Mouse (Mus musculus): ENCODE data around the gene Zcchc4. TPM values are rescaled to one million over a fixed set of nuclear protein-coding genes. Genes with fewer than 3 reads are reported as not detected.
A peak's percentile ranks its signal among the peaks of the same experiment; 100 is the strongest.
"Not testable (repeated sequence)": the region's sequence is repeated elsewhere in the genome, so short reads cannot be mapped to it uniquely, and the experiment has no call there.

Zcchc4 gene
- polyA plus RNA-seq, 1 experiment from 2014 or later: 18.1 TPM

- H3K4me1 ChIP-seq: no peaks in the 10 kb centered on the region
- WGBS: 86% methylated on average over 7 of the region's 7 CpGs
- no peak overlapping the region for H3K27ac ChIP-seq (replicated peaks)
- no peak for DNase-seq (ENCODE audit: low spot score)
- no peaks in the 10 kb centered on the region for H3K9me3 ChIP-seq (replicated peaks)
- H3K27me3 ChIP-seq (ENCODE audit: low read depth, poor library complexity, severe bottlenecking): no peaks in the 10 kb centered on the region
- H3K36me3 ChIP-seq: peaks cover 26% of the 10 kb centered on the region
- H3K4me3 ChIP-seq: no peak overlapping the region
Measured at GRCm38 (mm10) chr5:52762586-52762985, 12.6 kb upstream of the Zcchc4 start.

GRCm38 (mm10) chr5:52774267-52774666 is 942 bp upstream of the Zcchc4 start:
- H3K36me3 ChIP-seq: peaks cover 10% of the 10 kb centered on the region; the same call in 1 of the 2 replicates
- H3K4me1 ChIP-seq: no peaks in the 10 kb centered on the region
- no peak overlapping the region for H3K4me3 ChIP-seq
- WGBS: 91% methylated on average over 5 of the region's 5 CpGs
- H3K27ac ChIP-seq (replicated peaks): no peak overlapping the region
- DNase-seq (ENCODE audit: low spot score): no peak
- H3K9me3 ChIP-seq (replicated peaks): no peaks in the 10 kb centered on the region
- no peaks in the 10 kb centered on the region for H3K27me3 ChIP-seq (ENCODE audit: low read depth, poor library complexity, severe bottlenecking)

- H3K27ac ChIP-seq (replicated peaks); H3K4me1 ChIP-seq; H3K36me3 ChIP-seq; H3K4me3 ChIP-seq; H3K27me3 ChIP-seq (ENCODE audit: low read depth, poor library complexity, severe bottlenecking); DNase-seq (ENCODE audit: low spot score); H3K9me3 ChIP-seq (replicated peaks): not testable (repeated sequence)
- WGBS: 91% methylated on average over 8 of the region's 8 CpGs
Measured at GRCm38 (mm10) chr5:52776466-52777354, 1.5 kb downstream of the Zcchc4 start.

DNA sequence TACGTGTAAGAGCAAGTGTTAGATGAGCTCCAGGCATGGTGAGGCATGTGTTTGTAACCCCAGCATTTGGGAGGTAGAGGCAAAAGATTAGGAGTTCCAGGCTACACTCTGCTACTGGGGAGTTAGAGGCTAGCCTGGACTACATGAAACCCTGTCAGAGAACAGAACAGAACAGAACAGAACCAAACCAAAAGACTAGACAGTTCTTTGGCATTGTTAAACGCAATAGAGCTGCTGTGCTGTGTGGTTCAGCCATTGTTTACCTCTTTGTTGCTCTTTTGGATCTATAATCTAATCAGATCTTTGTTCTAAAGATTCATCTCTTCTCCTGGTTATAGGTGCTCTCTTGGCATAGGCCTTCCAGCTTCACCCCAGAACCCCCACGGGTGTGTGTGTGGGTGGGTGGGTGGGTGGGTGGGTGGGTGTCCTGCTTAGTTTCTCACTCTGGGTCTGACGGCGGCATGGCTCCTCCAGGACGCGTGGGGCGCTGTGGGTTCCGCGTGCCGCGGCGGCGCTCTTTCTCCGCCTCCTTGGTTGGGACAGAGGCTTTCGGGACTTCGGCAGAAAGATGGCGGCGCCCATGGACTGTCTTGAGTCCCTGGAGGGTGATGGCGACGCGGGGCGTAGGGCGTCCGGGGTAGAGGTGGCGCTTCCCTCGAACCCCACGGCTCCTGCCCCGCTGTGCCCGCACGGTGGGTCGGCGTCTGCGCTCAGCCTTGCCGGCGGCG is 7.5 kb downstream of the Zcchc4 start:
- Histone ChIP-seq H3K4me1 (peaks cover 3% of the 10 kb centered on the region; the same call in 1 of the 2 replicates), H3K36me3 (peaks cover 23% of the 10 kb centered on the region), H3K4me3 (peak overlapping the region; percentile 89), H3K27me3 (ENCODE audit: low read depth, poor library complexity, severe bottlenecking) (no peaks in the 10 kb centered on the region), H3K27ac (replicated peaks) (peak overlapping the region; percentile 95), H3K9me3 (replicated peaks) (no peaks in the 10 kb centered on the region)
- 4% methylated on average over 37 of the region's 37 CpGs for WGBS
- peak; percentile 89 for DNase-seq (ENCODE audit: low spot score)

DNA sequence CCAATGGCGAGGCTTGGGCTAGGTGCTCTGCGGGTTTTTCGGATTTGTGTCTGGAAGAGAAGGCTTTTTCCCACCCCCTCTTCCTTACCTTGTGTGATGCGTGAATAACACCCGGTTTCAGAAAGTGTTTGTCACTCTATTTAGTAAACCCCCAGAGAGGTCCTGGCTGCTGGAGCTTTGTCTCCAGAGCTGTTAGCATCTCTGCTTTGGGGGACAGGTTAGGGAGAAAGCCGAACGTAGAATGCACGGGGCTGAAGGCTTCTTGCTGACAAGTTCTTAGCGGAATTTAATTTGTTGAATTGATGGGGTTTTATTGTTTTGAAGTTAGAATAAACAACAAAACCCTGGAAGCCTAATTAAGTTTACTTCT is 8.0 kb downstream of the Zcchc4 start:
- Histone ChIP-seq H3K4me3 (peak overlapping the region; percentile 89), H3K27ac (replicated peaks) (peak overlapping the region; percentile 95), H3K4me1 (peaks cover 3% of the 10 kb centered on the region; the same call in 1 of the 2 replicates), H3K27me3 (ENCODE audit: low read depth, poor library complexity, severe bottlenecking) (no peaks in the 10 kb centered on the region), H3K36me3 (peaks cover 24% of the 10 kb centered on the region), H3K9me3 (replicated peaks) (no peaks in the 10 kb centered on the region)
- no peak for DNase-seq (ENCODE audit: low spot score)
- WGBS: under 1% methylated on average over 9 of the region's 9 CpGs

DNA sequence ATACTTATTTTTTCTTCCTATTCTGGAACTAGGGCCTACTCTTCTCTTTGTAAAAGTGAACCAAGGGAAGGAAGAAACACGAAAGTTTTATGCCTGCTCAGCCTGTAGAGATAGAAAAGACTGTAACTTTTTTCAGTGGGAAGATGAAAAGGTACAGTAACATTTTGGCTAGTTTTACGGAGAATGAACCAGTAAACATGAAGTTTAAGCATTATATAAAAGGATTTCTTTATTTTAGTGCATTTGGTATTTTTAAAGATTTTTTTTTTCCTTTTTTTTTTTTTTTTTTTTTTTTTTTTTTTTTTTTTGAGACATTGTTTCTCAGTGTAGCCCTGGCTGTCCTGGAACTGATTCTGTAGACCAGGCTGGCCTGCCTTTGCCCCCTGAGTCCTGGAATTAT is 8.7 kb downstream of the Zcchc4 start:
- peak overlapping the region; percentile 89 for H3K4me3 ChIP-seq

GRCm38 (mm10) chr5:52786556-52787322 is 11.5 kb downstream of the Zcchc4 start:
- DNase-seq (ENCODE audit: low spot score): no peak
- Histone ChIP-seq H3K9me3 (replicated peaks) (no peaks in the 10 kb centered on the region), H3K27ac (replicated peaks) (no peak overlapping the region), H3K4me3 (no peak overlapping the region), H3K27me3 (ENCODE audit: low read depth, poor library complexity, severe bottlenecking) (no peaks in the 10 kb centered on the region), H3K4me1 (peaks cover 3% of the 10 kb centered on the region; the same call in 1 of the 2 replicates), H3K36me3 (peaks cover 33% of the 10 kb centered on the region)
- WGBS: 90% methylated on average over 7 of the region's 7 CpGs

More for the DNA sequence above, 8.7 kb downstream of the Zcchc4 start:
- H3K27me3 ChIP-seq (ENCODE audit: low read depth, poor library complexity, severe bottlenecking): no peaks in the 10 kb centered on the region
- peaks cover 3% of the 10 kb centered on the region; the same call in 1 of the 2 replicates for H3K4me1 ChIP-seq
- WGBS: 73% methylated on average over 2 of the region's 2 CpGs
- H3K27ac ChIP-seq (replicated peaks): peak overlapping the region; percentile 95
- DNase-seq (ENCODE audit: low spot score): no peak
- H3K9me3 ChIP-seq (replicated peaks): no peaks in the 10 kb centered on the region
- H3K36me3 ChIP-seq: peaks cover 29% of the 10 kb centered on the region

GRCm38 (mm10) chr5:52793230-52793629 is 18.0 kb downstream of the Zcchc4 start:
- 94% methylated on average over 9 of the region's 9 CpGs for WGBS

DNA sequence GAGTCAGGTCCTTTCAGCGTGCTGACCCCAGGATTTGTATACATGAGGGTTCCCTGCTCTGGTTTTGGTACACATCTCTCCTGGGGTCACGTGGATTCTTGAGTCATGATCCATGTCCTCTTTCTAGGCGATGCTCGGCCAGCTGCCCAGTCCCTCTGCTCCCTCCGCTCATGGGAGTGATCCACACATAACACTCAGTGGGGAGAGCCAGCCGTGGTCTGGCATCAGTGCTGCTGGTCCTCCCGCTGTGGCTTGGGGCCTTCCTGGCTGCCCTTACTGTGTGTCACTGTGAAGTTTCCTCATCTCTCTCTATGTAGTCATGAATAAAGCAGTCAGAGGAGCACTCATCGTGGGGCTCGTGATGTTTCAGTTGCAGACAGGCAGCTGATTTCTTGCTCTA is 18.9 kb downstream of the Zcchc4 start:
- DNase-seq (ENCODE audit: low spot score): no peak
- H3K4me3 ChIP-seq: no peak overlapping the region
- H3K27me3 ChIP-seq (ENCODE audit: low read depth, poor library complexity, severe bottlenecking): no peaks in the 10 kb centered on the region
- no peaks in the 10 kb centered on the region for H3K9me3 ChIP-seq (replicated peaks)
- no peaks in the 10 kb centered on the region for H3K4me1 ChIP-seq
- no peak overlapping the region for H3K27ac ChIP-seq (replicated peaks)
- peaks cover 36% of the 10 kb centered on the region for H3K36me3 ChIP-seq
- 92% methylated on average over 9 of the region's 9 CpGs for WGBS

More at GRCm38 (mm10) chr5:52793230-52793629, 18.0 kb downstream of the Zcchc4 start:
- H3K9me3 ChIP-seq (replicated peaks): no peaks in the 10 kb centered on the region
- H3K4me3 ChIP-seq: no peak overlapping the region
- H3K36me3 ChIP-seq: peaks cover 35% of the 10 kb centered on the region
- no peaks in the 10 kb centered on the region for H3K4me1 ChIP-seq
- DNase-seq (ENCODE audit: low spot score): no peak
- H3K27ac ChIP-seq (replicated peaks): no peak overlapping the region
- no peaks in the 10 kb centered on the region for H3K27me3 ChIP-seq (ENCODE audit: low read depth, poor library complexity, severe bottlenecking)

- Histone ChIP-seq H3K4me3 (no peak overlapping the region), H3K36me3 (peaks cover 58% of the 10 kb centered on the region), H3K27me3 (ENCODE audit: low read depth, poor library complexity, severe bottlenecking) (no peaks in the 10 kb centered on the region), H3K4me1 (no peaks in the 10 kb centered on the region), H3K9me3 (replicated peaks) (no peaks in the 10 kb centered on the region), H3K27ac (replicated peaks) (no peak overlapping the region)
- 96% methylated on average over 12 of the region's 12 CpGs for WGBS
- no peak for DNase-seq (ENCODE audit: low spot score)
Measured at GRCm38 (mm10) chr5:52799274-52799985, 24.2 kb downstream of the Zcchc4 start.

DNA sequence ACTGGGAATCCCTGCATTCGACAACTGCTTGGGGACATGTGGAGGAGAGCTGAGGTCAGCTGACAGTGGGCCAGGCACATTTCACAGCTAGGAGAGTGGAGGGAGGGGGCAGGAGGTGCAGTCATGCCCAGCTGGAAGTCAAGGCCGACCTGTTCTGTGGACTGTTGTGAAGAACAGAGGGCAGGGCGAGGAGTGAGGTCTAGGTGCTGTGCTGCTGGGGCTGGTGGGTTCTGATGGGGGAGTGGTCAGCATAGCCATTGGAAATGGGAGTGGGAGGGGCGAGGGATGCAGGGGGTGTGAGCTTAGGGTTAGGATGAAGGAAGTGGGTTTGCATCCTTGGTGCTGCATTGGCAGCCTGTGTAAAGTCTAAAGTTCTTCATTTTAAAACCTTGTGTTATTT is 30.6 kb downstream of the Zcchc4 start:
- WGBS: 77% methylated on average over 4 of the region's 4 CpGs
- peaks cover 48% of the 10 kb centered on the region for H3K36me3 ChIP-seq

DNA sequence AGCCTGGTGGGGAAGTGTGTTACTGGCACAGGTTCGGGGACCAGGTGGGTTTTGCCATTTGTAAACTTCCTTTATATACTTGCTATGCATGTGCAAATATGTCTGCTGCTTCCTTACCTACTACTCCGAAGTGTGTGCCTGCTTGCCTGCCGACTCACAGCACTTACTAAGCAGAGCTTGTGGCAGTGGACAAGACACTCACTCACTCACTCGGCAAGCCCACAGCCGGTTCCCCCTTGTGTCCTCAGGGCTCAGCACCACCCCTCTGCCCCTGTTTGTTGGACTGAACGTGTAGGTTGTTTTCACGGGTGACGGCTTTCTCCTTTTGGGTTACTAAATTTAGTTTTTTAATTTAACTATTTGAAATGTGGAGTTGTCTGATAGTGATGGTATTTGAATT is 31.1 kb downstream of the Zcchc4 start:
- no peaks in the 10 kb centered on the region for H3K27me3 ChIP-seq (ENCODE audit: low read depth, poor library complexity, severe bottlenecking)
- no peaks in the 10 kb centered on the region for H3K9me3 ChIP-seq (replicated peaks)
- H3K27ac ChIP-seq (replicated peaks): no peak overlapping the region
- no peak overlapping the region for H3K4me3 ChIP-seq
- H3K36me3 ChIP-seq: peaks cover 51% of the 10 kb centered on the region
- WGBS: 85% methylated on average over 8 of the region's 8 CpGs
- H3K4me1 ChIP-seq: no peaks in the 10 kb centered on the region
- DNase-seq (ENCODE audit: low spot score): no peak

More for the DNA sequence above, 30.6 kb downstream of the Zcchc4 start:
- Histone ChIP-seq H3K27ac (replicated peaks) (no peak overlapping the region), H3K9me3 (replicated peaks) (no peaks in the 10 kb centered on the region), H3K4me1 (no peaks in the 10 kb centered on the region), H3K4me3 (no peak overlapping the region), H3K27me3 (ENCODE audit: low read depth, poor library complexity, severe bottlenecking) (no peaks in the 10 kb centered on the region)
- no peak for DNase-seq (ENCODE audit: low spot score)

All from midbrain, embryonic 10.5 days (tissue).